Mouse (Mus musculus) heart, adult 11 months (tissue): ENCODE measurements at regions not wholly inside any gene's neighbourhood (a gene's known extent, or its start where the extent isn't known, plus 50 kb on each side); places are given as distances from the start of the nearest gene placed in this dataset.

ENCODE experiments used
- DNase-seq: peaks from one replicate; pipeline ENCODE4 v3.0.0; 2022

GRCm38 (mm10) chr15:94049638-94050273 lies 415.5 kb downstream of the Adamts20 start:
- no peak for DNase-seq

- DNase-seq = no peak
Observed at GRCm38 (mm10) chr15:94046186-94046585, 419.0 kb downstream of the Adamts20 start.

GRCm38 (mm10) chr15:94045131-94045756 lies 420.0 kb downstream of the Adamts20 start:
- no peak for DNase-seq

- DNase-seq = peak; percentile 48
Observed at GRCm38 (mm10) chr15:94032957-94033356, 432.3 kb downstream of the Adamts20 start.

GRCm38 (mm10) chr15:94025996-94026696 lies 430.5 kb upstream of the Prickle1 start:
- peak; percentile 84 for DNase-seq

GRCm38 (mm10) chr15:94025239-94025971 lies 429.7 kb upstream of the Prickle1 start:
- peak; percentile 89 for DNase-seq

- peak; percentile 59 for DNase-seq
Observed at GRCm38 (mm10) chr15:94024806-94025205, 429.1 kb upstream of the Prickle1 start.

GRCm38 (mm10) chr15:94024126-94024730 lies 428.5 kb upstream of the Prickle1 start:
- DNase-seq = peak; percentile 80

- peak; percentile 37 for DNase-seq
Observed at GRCm38 (mm10) chr15:94023501-94023900, 427.8 kb upstream of the Prickle1 start.

- no peak for DNase-seq
Observed at GRCm38 (mm10) chr15:94017814-94018213, 422.1 kb upstream of the Prickle1 start.

- DNase-seq = no peak
Observed at GRCm38 (mm10) chr15:94011499-94011898, 415.8 kb upstream of the Prickle1 start.

GRCm38 (mm10) chr15:94006082-94006481 lies 410.4 kb upstream of the Prickle1 start:
- DNase-seq = no peak

- no peak for DNase-seq
Observed at GRCm38 (mm10) chr15:94004911-94005310, 409.2 kb upstream of the Prickle1 start.

- DNase-seq = no peak
Observed at GRCm38 (mm10) chr15:94003145-94003544, 407.5 kb upstream of the Prickle1 start.

- no peak for DNase-seq
Observed at GRCm38 (mm10) chr15:93994542-93994941, 398.9 kb upstream of the Prickle1 start.

GRCm38 (mm10) chr15:93990139-93990538 lies 394.4 kb upstream of the Prickle1 start:
- DNase-seq = no peak

GRCm38 (mm10) chr15:93988367-93988766 lies 392.7 kb upstream of the Prickle1 start:
- DNase-seq = no peak

GRCm38 (mm10) chr15:93986631-93987429 lies 391.1 kb upstream of the Prickle1 start:
- no peak for DNase-seq

GRCm38 (mm10) chr15:93982091-93982490 lies 386.4 kb upstream of the Prickle1 start:
- no peak for DNase-seq

GRCm38 (mm10) chr15:93977494-93977893 lies 381.8 kb upstream of the Prickle1 start:
- DNase-seq = no peak

- DNase-seq = no peak
Observed at GRCm38 (mm10) chr15:93974727-93975126, 379.0 kb upstream of the Prickle1 start.

- DNase-seq = no peak
Observed at GRCm38 (mm10) chr15:93972979-93973378, 377.3 kb upstream of the Prickle1 start.
